Mouse (Mus musculus) MEL-GATA-1-ER (cell line): ENCODE measurements around the gene Frrs1l.

Experiments
- DNase-seq: peaks from one replicate; pipeline ENCODE4 v3.0.0-alpha.2; 2012; ENCODE audit warnings: low read depth; ENCODE audit errors: extremely low read depth

Gene Frrs1l

GRCm38 (mm10) chr4:56989431-56990214 is 568 bp downstream of the Frrs1l start:
- DNase-seq, result no peak

- DNase-seq, result no peak
Measured at GRCm38 (mm10) chr4:56965586-56966179, 24.5 kb downstream of the Frrs1l start.

- DNase-seq, result no peak
Measured at GRCm38 (mm10) chr4:56963687-56964086, 26.5 kb downstream of the Frrs1l start.

- no peak for DNase-seq
Measured at GRCm38 (mm10) chr4:56961320-56961925, 28.8 kb downstream of the Frrs1l start.

GRCm38 (mm10) chr4:56957518-56957917 is 32.7 kb downstream of the Frrs1l start:
- no peak for DNase-seq

- no peak for DNase-seq
Measured at GRCm38 (mm10) chr4:56953235-56953634, 37.0 kb downstream of the Frrs1l start.

- no peak for DNase-seq
Measured at GRCm38 (mm10) chr4:56951701-56952100, 38.5 kb downstream of the Frrs1l start.

GRCm38 (mm10) chr4:56949494-56949893 is 40.7 kb downstream of the Frrs1l start:
- DNase-seq, result no peak

- peak; percentile 88 for DNase-seq
Measured at GRCm38 (mm10) chr4:56946641-56947640, 43.2 kb downstream of the Frrs1l start, which contains the start of gene Tmem245. TSS of gene Tmem245 (minus strand) at chr4:56947437.

GRCm38 (mm10) chr4:56946180-56946579 is 44.0 kb downstream of the Frrs1l start:
- peak; percentile 26 for DNase-seq

- no peak for DNase-seq
Measured at GRCm38 (mm10) chr4:56944286-56944685, 45.9 kb downstream of the Frrs1l start.

- no peak for DNase-seq
Measured at GRCm38 (mm10) chr4:56943258-56943657, 46.9 kb downstream of the Frrs1l start.

GRCm38 (mm10) chr4:56942567-56942966 is 47.6 kb downstream of the Frrs1l start:
- DNase-seq, result no peak

- DNase-seq, result no peak
Measured at GRCm38 (mm10) chr4:56941481-56941880, 48.7 kb downstream of the Frrs1l start.

- DNase-seq, result no peak
Measured at GRCm38 (mm10) chr4:56937136-56937535, 53.1 kb downstream of the Frrs1l start.

GRCm38 (mm10) chr4:56935327-56935726 is 54.9 kb downstream of the Frrs1l start:
- DNase-seq, result no peak

GRCm38 (mm10) chr4:56933154-56933553 is 57.0 kb downstream of the Frrs1l start:
- DNase-seq, result no peak

- DNase-seq, result no peak
Measured at GRCm38 (mm10) chr4:56932096-56932495, 58.1 kb downstream of the Frrs1l start.

- DNase-seq, result no peak
Measured at GRCm38 (mm10) chr4:56930312-56930711, 59.9 kb downstream of the Frrs1l start.

GRCm38 (mm10) chr4:56926971-56927370 is 63.2 kb downstream of the Frrs1l start:
- DNase-seq, result no peak

- DNase-seq, result no peak
Measured at GRCm38 (mm10) chr4:56922229-56922628, 68.0 kb downstream of the Frrs1l start.
